Mouse (Mus musculus) midbrain, embryonic 12.5 days (tissue): Measurements from ENCODE around the gene Strn4. TPM values are rescaled to one million over a fixed set of nuclear protein-coding genes. Genes with fewer than 3 reads are reported as not detected.

Source experiments
- ATAC-seq: fragments of 200-750 bp; cut with Nextera tagmentation; 2 replicates; pipeline ENCODE4 v1.8.0; 2017; ENCODE audit warnings: low read depth, moderate TSS enrichment, moderate library complexity; ENCODE audit not compliant: low FRiP score
- H3K27ac ChIP-seq: fragments of 300-500 bp; sonication (generic); replicated peaks from 2 replicates; pipeline ENCODE4 v1.5.1; 2016; ENCODE audit warnings: mild to moderate bottlenecking
- H3K27me3 ChIP-seq: fragments of 300-500 bp; sonication (generic); 2 replicates; pipeline ENCODE4 v1.6.1; 2016; ENCODE audit warnings: mild to moderate bottlenecking
- H3K36me3 ChIP-seq: fragments of 300-500 bp; sonication (generic); 2 replicates; pipeline ENCODE4 v1.6.1; 2016
- H3K4me1 ChIP-seq: fragments of 300-500 bp; sonication (generic); 2 replicates; pipeline ENCODE4 v1.6.1; 2016
- H3K4me2 ChIP-seq: fragments of 300-500 bp; sonication (generic); replicated peaks from 2 replicates; pipeline ENCODE4 v1.6.1; 2016; ENCODE audit warnings: mild to moderate bottlenecking, moderate library complexity
- H3K4me3 ChIP-seq: fragments of 300-500 bp; sonication (generic); 2 replicates; pipeline ENCODE4 v1.5.1; 2016; ENCODE audit warnings: mild to moderate bottlenecking
- H3K9ac ChIP-seq: fragments of 300-500 bp; sonication (generic); replicated peaks from 2 replicates; pipeline ENCODE4 v1.6.1; 2016; ENCODE audit warnings: mild to moderate bottlenecking, moderate library complexity
- H3K9me3 ChIP-seq: fragments of 300-500 bp; sonication (generic); 2 replicates; pipeline ENCODE4 v1.6.1; 2016; ENCODE audit warnings: mild to moderate bottlenecking
- WGBS: fragments of 180-500 bp; shearing (Covaris S2); methylation state at CpG from one replicate; pipeline ENCODE4 v1.1.7; 2016; 5-methylcytosine and 5-hydroxymethylcytosine counted together
- polyA plus RNA-seq: library from polyadenylated mRNA; unstranded; fragments of >200 nt; fragmentation: Nextera tagmentation; extraction: Ambion mirVana; gene quantifications from 2 replicates; pipeline ENCODE4 v1.2.1, GENCODE M21; 2016

The Strn4 gene
- polyA plus RNA-seq, 1 experiment from 2014 or later, result 191 TPM

- no peak overlapping the region for H3K4me3 ChIP-seq
- H3K9ac ChIP-seq, result no peak overlapping the region
- peaks cover 26% of the 10 kb centered on the region for H3K4me1 ChIP-seq
- H3K27me3 ChIP-seq, result no peaks in the 10 kb centered on the region
- no peak overlapping the region for H3K4me2 ChIP-seq
- 94% methylated on average over 9 of the region's 9 CpGs for WGBS
- H3K36me3 ChIP-seq, result peaks cover 13% of the 10 kb centered on the region
- no peaks in the 10 kb centered on the region for H3K9me3 ChIP-seq
- no peak overlapping the region for H3K27ac ChIP-seq
- ATAC-seq, result no peak
Observed at GRCm38 (mm10) chr7:16872478-16872877, 56.8 kb downstream of the Strn4 start.

GRCm38 (mm10) chr7:16873392-16873791 is 57.7 kb downstream of the Strn4 start:
- Histone ChIP-seq H3K9me3 (no peaks in the 10 kb centered on the region), H3K36me3 (peaks cover 9% of the 10 kb centered on the region; the same call in 1 of the 2 replicates), H3K4me1 (peaks cover 26% of the 10 kb centered on the region), H3K27ac (no peak overlapping the region), H3K9ac (no peak overlapping the region), H3K4me3 (no peak overlapping the region), H3K4me2 (no peak overlapping the region), H3K27me3 (no peaks in the 10 kb centered on the region)
- ATAC-seq, result no peak
- 91% methylated on average over 4 of the region's 4 CpGs for WGBS

GRCm38 (mm10) chr7:16874190-16874589 is 58.5 kb downstream of the Strn4 start:
- H3K4me2 ChIP-seq, result peak overlapping the region; percentile 88
- H3K36me3 ChIP-seq, result peaks cover 9% of the 10 kb centered on the region; the same call in 1 of the 2 replicates
- 6% methylated on average over 17 of the region's 17 CpGs for WGBS
- H3K9me3 ChIP-seq, result no peaks in the 10 kb centered on the region
- no peaks in the 10 kb centered on the region for H3K27me3 ChIP-seq
- no peak for ATAC-seq
- H3K4me1 ChIP-seq, result peaks cover 24% of the 10 kb centered on the region
- no peak overlapping the region for H3K9ac ChIP-seq
- peak overlapping the region; percentile 77 for H3K4me3 ChIP-seq
- H3K27ac ChIP-seq, result peak overlapping the region; percentile 70

- WGBS, result under 1% methylated on average over 33 of the region's 33 CpGs
- Histone ChIP-seq H3K4me3 (peak overlapping the region; percentile 77), H3K9me3 (no peaks in the 10 kb centered on the region), H3K4me1 (peaks cover 26% of the 10 kb centered on the region), H3K9ac (peak overlapping the region; percentile 83; the same call in 1 of the 2 replicates), H3K27me3 (no peaks in the 10 kb centered on the region), H3K4me2 (peak overlapping the region; percentile 88), H3K36me3 (peaks cover 9% of the 10 kb centered on the region; the same call in 1 of the 2 replicates), H3K27ac (peak overlapping the region; percentile 70)
- peak; percentile 96 for ATAC-seq
Observed at GRCm38 (mm10) chr7:16874756-16875309, 59.1 kb downstream of the Strn4 start.

GRCm38 (mm10) chr7:16875310-16875325 is 59.4 kb downstream of the Strn4 start, which contains the start of gene Dact3:
Gene Dact3, plus strand, starts transcription at chr7:16875317.
- H3K4me2 ChIP-seq, result peak within 1 kb of the TSS; percentile 88
- peaks cover 26% of the 10 kb centered on the region for H3K4me1 ChIP-seq
- peaks cover 9% of the 10 kb centered on the region; the same call in 1 of the 2 replicates for H3K36me3 ChIP-seq
- peak within 1 kb of the TSS; percentile 82 for H3K27ac ChIP-seq
- H3K9ac ChIP-seq, result peak within 1 kb of the TSS; percentile 83
- ATAC-seq, result no peak
- peak within 1 kb of the TSS; percentile 77 for H3K4me3 ChIP-seq
- no peaks in the 10 kb centered on the region for H3K27me3 ChIP-seq
- 0% methylated on average over 1 of the region's 1 CpGs for WGBS
- no peaks in the 10 kb centered on the region for H3K9me3 ChIP-seq

- H3K27ac ChIP-seq, result peak overlapping the region; percentile 82
- H3K4me1 ChIP-seq, result peaks cover 28% of the 10 kb centered on the region
- no peak for ATAC-seq
- no peaks in the 10 kb centered on the region for H3K27me3 ChIP-seq
- H3K9ac ChIP-seq, result peak overlapping the region; percentile 83
- H3K4me3 ChIP-seq, result peak overlapping the region; percentile 77
- no peaks in the 10 kb centered on the region for H3K9me3 ChIP-seq
- under 1% methylated on average over 41 of the region's 42 CpGs for WGBS
- peaks cover 9% of the 10 kb centered on the region; the same call in 1 of the 2 replicates for H3K36me3 ChIP-seq
- peak overlapping the region; percentile 88 for H3K4me2 ChIP-seq
Observed at GRCm38 (mm10) chr7:16875326-16875725, 59.6 kb downstream of the Strn4 start.

- Histone ChIP-seq H3K9me3 (no peaks in the 10 kb centered on the region), H3K4me2 (peak overlapping the region; percentile 88), H3K4me3 (peak overlapping the region; percentile 77), H3K27ac (no peak overlapping the region; the same call in 1 of the 2 replicates), H3K27me3 (no peaks in the 10 kb centered on the region), H3K9ac (peak overlapping the region; percentile 83), H3K36me3 (peaks cover 9% of the 10 kb centered on the region; the same call in 1 of the 2 replicates), H3K4me1 (peaks cover 31% of the 10 kb centered on the region)
- ATAC-seq, result no peak
- WGBS, result 8% methylated on average over 11 of the region's 11 CpGs
Observed at GRCm38 (mm10) chr7:16876006-16876405, 60.3 kb downstream of the Strn4 start.

- Histone ChIP-seq H3K9me3 (no peaks in the 10 kb centered on the region), H3K4me1 (peaks cover 31% of the 10 kb centered on the region), H3K4me3 (peak overlapping the region; percentile 77), H3K4me2 (peak overlapping the region; percentile 88), H3K9ac (peak overlapping the region; percentile 83), H3K27ac (no peak overlapping the region), H3K27me3 (no peaks in the 10 kb centered on the region), H3K36me3 (peaks cover 11% of the 10 kb centered on the region; the same call in 1 of the 2 replicates)
- WGBS, result 5% methylated on average over 12 of the region's 13 CpGs
- ATAC-seq, result no peak
Observed at GRCm38 (mm10) chr7:16876608-16877007, 60.9 kb downstream of the Strn4 start.

GRCm38 (mm10) chr7:16877717-16878116 is 62.0 kb downstream of the Strn4 start:
- Histone ChIP-seq H3K27me3 (peaks cover 5% of the 10 kb centered on the region), H3K4me1 (peaks cover 31% of the 10 kb centered on the region), H3K9me3 (no peaks in the 10 kb centered on the region), H3K4me3 (no peak overlapping the region), H3K36me3 (0 out of 2 replicates have a peak, but pooled peaks cover 4% of the 10 kb centered on the region), H3K27ac (no peak overlapping the region), H3K4me2 (no peak overlapping the region), H3K9ac (no peak overlapping the region)
- ATAC-seq, result no peak
- WGBS, result 89% methylated on average over 3 of the region's 3 CpGs

GRCm38 (mm10) chr7:16879796-16880547 is 64.3 kb downstream of the Strn4 start:
- H3K27me3 ChIP-seq, result peaks cover 28% of the 10 kb centered on the region
- H3K4me3 ChIP-seq, result peak overlapping the region; percentile 15
- H3K9ac ChIP-seq, result peak overlapping the region; percentile 39; the same call in 1 of the 2 replicates
- H3K4me1 ChIP-seq, result peaks cover 31% of the 10 kb centered on the region
- H3K4me2 ChIP-seq, result peak overlapping the region; percentile 26
- peak overlapping the region; percentile 81 for H3K27ac ChIP-seq
- 17% methylated on average over 8 of the region's 9 CpGs for WGBS
- no peaks in the 10 kb centered on the region for H3K9me3 ChIP-seq
- peak; percentile 55 for ATAC-seq
- peaks cover 10% of the 10 kb centered on the region; the same call in 1 of the 2 replicates for H3K36me3 ChIP-seq

GRCm38 (mm10) chr7:16880615-16881014 is 64.9 kb downstream of the Strn4 start:
- H3K4me1 ChIP-seq, result peaks cover 30% of the 10 kb centered on the region
- WGBS, result 10% methylated on average over 5 of the region's 5 CpGs
- H3K9me3 ChIP-seq, result peaks cover 4% of the 10 kb centered on the region
- peak overlapping the region; percentile 81 for H3K27ac ChIP-seq
- no peak for ATAC-seq
- H3K4me3 ChIP-seq, result no peak overlapping the region
- peaks cover 34% of the 10 kb centered on the region for H3K27me3 ChIP-seq
- H3K9ac ChIP-seq, result peak overlapping the region; percentile 39; the same call in 1 of the 2 replicates
- H3K36me3 ChIP-seq, result peaks cover 17% of the 10 kb centered on the region
- H3K4me2 ChIP-seq, result peak overlapping the region; percentile 26; the same call in 1 of the 2 replicates

- Histone ChIP-seq H3K9ac (no peak overlapping the region), H3K4me1 (peaks cover 13% of the 10 kb centered on the region), H3K4me3 (no peak overlapping the region), H3K9me3 (peaks cover 9% of the 10 kb centered on the region), H3K27me3 (peaks cover 59% of the 10 kb centered on the region), H3K4me2 (no peak overlapping the region), H3K36me3 (peaks cover 38% of the 10 kb centered on the region), H3K27ac (no peak overlapping the region)
- WGBS, result 97% methylated on average over 6 of the region's 6 CpGs
- no peak for ATAC-seq
Observed at GRCm38 (mm10) chr7:16883162-16883561, 67.5 kb downstream of the Strn4 start.
